Mouse (Mus musculus) forebrain, postnatal 0 days (tissue): Measurements from ENCODE around the gene Xkr8. TPM values are rescaled to one million over a fixed set of nuclear protein-coding genes. Genes with fewer than 3 reads are reported as not detected.

Experiments used
- ATAC-seq: fragments of 200-750 bp; cut with Nextera tagmentation; 2 replicates; pipeline ENCODE4 v1.8.0; 2017; ENCODE audit warnings: mild to moderate bottlenecking, moderate library complexity
- DNase-seq: peaks from one replicate; pipeline ENCODE4 v3.0.0-alpha.2; 2015
- H3K27ac ChIP-seq: fragments of 300-500 bp; sonication (generic); 2 replicates; pipeline ENCODE4 v1.5.1; 2014; ENCODE audit warnings: low read depth, mild to moderate bottlenecking, antibody characterized with exemption, low read length, moderate library complexity, mixed read lengths
- H3K27me3 ChIP-seq: fragments of 300-500 bp; sonication (generic); 2 replicates; pipeline ENCODE4 v1.6.1; 2014; ENCODE audit warnings: mild to moderate bottlenecking, low read length, mixed read lengths; ENCODE audit not compliant: insufficient read depth
- H3K36me3 ChIP-seq: fragments of 300-500 bp; sonication (generic); 2 replicates; pipeline ENCODE4 v1.6.1; 2014; ENCODE audit warnings: mild to moderate bottlenecking, moderate library complexity; ENCODE audit not compliant: insufficient read depth
- H3K4me1 ChIP-seq: fragments of 300-500 bp; sonication (generic); 2 replicates; pipeline ENCODE4 v1.6.1; 2014; ENCODE audit warnings: antibody characterized with exemption; ENCODE audit not compliant: insufficient read depth
- H3K4me2 ChIP-seq: fragments of 300-500 bp; sonication (generic); 2 replicates; pipeline ENCODE4 v1.6.1; 2014; ENCODE audit warnings: low read depth, mild to moderate bottlenecking, moderate library complexity
- H3K4me3 ChIP-seq: fragments of 300-500 bp; sonication (generic); 2 replicates; pipeline ENCODE4 v1.5.1; 2014; ENCODE audit warnings: low read depth, low read length, mixed read lengths
- H3K9ac ChIP-seq: fragments of 300-500 bp; sonication (generic); 2 replicates; pipeline ENCODE4 v1.6.1; 2014; ENCODE audit warnings: mild to moderate bottlenecking
- H3K9me3 ChIP-seq: fragments of 300-500 bp; sonication (generic); 2 replicates; pipeline ENCODE4 v1.6.1; 2016; ENCODE audit warnings: low read length
- CTCF ChIP-seq: sonication (generic); IDR thresholded peaks from 2 replicates; pipeline ENCODE4 v1.5.1; 2016; ENCODE audit warnings: antibody characterized with exemption, control low read depth, low read depth
- WGBS: fragments of 180-500 bp; shearing (Covaris S2); extraction: QIAGEN DNeasy Blood & Tissue Kit; methylation state at CpG from one replicate; pipeline ENCODE4 v1.1.7; 2014; 5-methylcytosine and 5-hydroxymethylcytosine counted together
- polyA plus RNA-seq: library from polyadenylated mRNA; unstranded; fragments of >200 nt; fragmentation: Nextera tagmentation; extraction: Ambion mirVana; gene quantifications from 2 replicates; pipeline ENCODE4 v1.2.1, GENCODE M21; 2015
- total RNA-seq: library from RNA; depleted of rRNA; stranded (reverse); fragments of >200 nt; gene quantifications from 2 replicates; pipeline ENCODE4 v1.2.3, GENCODE M21; 2014

Xkr8 gene
- total and polyA plus RNA-seq, 2 experiments from 2014 or later, result 3.8 to 5.2 TPM

DNA sequence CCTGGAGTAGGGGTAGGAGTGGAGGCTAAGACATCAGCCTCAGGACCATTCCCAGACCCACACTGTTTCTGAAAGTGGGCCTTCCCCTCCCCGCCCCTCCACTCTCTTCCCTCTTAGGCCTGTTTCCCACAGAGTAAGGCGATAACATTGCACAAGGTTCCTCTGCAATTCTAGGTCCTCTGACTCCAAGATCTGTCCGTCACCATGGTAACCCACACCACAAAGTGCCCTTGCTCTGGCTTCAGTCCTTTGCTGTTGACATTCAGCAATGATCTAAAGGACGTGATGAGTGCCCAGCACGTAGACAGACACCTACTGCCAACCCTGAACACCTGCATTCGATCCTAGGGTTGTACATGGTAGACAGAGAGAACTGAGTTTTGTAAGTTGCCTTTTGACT, 20.6 kb upstream of the Xkr8 start:
- TF ChIP-seq CTCF, result no peak
- WGBS, result 69% methylated on average over 6 of the region's 6 CpGs
- Histone ChIP-seq H3K27me3 (no peaks in the 10 kb centered on the region; the same call in none of the 2 replicates), H3K9ac (no peak overlapping the region), H3K4me3 (no peak overlapping the region), H3K36me3 (no peaks in the 10 kb centered on the region), H3K4me1 (no peaks in the 10 kb centered on the region), H3K4me2 (no peak overlapping the region), H3K27ac (no peak overlapping the region), H3K9me3 (no peaks in the 10 kb centered on the region)
- ATAC-seq, result no peak
- no peak for DNase-seq

DNA sequence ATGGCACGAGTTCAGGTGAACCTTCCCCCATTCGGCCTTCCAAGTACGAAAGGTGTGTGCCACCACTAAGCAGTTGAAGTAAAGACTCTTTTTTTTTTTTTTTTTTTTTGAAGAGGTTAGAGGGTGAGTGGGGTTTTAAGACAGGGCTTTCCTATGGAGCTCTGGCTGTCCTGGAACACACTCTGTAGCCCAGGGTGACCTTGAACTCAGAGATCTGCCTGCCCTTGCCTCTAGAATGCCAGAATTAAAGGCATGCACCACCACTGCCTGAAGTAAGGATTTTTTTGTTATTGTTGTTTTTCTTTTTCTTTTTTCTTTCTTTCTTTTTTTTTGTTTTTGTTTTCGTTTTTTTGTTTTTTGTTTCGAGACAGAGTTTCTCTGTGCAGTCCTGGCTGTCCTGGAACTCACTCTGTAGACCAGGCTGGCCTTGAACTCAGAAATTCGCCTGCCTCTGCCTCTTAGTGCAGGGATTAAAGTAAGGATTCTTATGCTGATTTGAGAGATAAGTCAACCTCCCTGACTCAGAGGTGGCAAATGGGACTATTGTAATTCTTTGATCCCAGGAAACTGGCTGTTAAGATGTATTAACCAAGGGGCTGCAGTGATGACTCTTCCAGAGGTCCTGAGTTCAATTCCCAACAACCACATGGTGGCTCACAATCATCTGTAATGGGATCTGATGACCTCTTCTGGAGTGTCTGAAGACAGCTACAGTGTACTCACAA, 17.1 kb upstream of the Xkr8 start:
- no peak overlapping the region for H3K9ac ChIP-seq
- H3K4me1 ChIP-seq, result no peaks in the 10 kb centered on the region
- no peak overlapping the region for H3K4me3 ChIP-seq
- no peak overlapping the region for H3K27ac ChIP-seq
- DNase-seq (no peak), ATAC-seq (no peak)
- H3K27me3 ChIP-seq, result no peaks in the 10 kb centered on the region
- H3K4me2 ChIP-seq, result no peak overlapping the region
- H3K36me3 ChIP-seq, result no peaks in the 10 kb centered on the region
- no peaks in the 10 kb centered on the region for H3K9me3 ChIP-seq
- no peak for TF ChIP-seq CTCF
- WGBS, result 84% methylated on average over 6 of the region's 6 CpGs

DNA sequence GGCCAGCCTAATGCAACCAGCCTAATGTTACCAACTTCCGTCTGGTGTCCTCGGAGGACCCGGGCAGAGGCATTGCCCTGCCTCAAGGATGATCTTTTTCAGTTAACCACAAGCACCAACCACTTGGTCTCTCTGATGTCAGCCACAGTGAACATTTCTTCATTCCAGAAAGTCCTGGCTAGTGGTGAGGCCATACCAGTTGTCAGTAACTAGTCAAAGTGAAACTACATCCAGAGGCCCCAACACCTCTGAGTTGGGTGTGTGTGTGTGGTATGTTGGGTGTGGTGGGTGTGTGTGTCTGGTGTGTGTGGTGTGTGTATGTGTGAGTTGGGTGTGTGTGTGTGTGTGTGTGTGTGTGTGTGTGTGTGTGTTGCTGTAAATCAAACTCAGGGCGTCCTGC, 16.4 kb upstream of the Xkr8 start:
- no peak overlapping the region for H3K27ac ChIP-seq
- no peak overlapping the region for H3K4me2 ChIP-seq
- H3K36me3 ChIP-seq, result no peaks in the 10 kb centered on the region
- no peak overlapping the region for H3K4me3 ChIP-seq
- TF ChIP-seq CTCF, result no peak
- H3K9ac ChIP-seq, result no peak overlapping the region
- no peaks in the 10 kb centered on the region for H3K27me3 ChIP-seq
- 0 out of 2 replicates have a peak, but pooled peaks cover 5% of the 10 kb centered on the region for H3K4me1 ChIP-seq
- no peak for ATAC-seq
- H3K9me3 ChIP-seq, result no peaks in the 10 kb centered on the region
- WGBS, result 94% methylated on average over 4 of the region's 4 CpGs
- no peak for DNase-seq

DNA sequence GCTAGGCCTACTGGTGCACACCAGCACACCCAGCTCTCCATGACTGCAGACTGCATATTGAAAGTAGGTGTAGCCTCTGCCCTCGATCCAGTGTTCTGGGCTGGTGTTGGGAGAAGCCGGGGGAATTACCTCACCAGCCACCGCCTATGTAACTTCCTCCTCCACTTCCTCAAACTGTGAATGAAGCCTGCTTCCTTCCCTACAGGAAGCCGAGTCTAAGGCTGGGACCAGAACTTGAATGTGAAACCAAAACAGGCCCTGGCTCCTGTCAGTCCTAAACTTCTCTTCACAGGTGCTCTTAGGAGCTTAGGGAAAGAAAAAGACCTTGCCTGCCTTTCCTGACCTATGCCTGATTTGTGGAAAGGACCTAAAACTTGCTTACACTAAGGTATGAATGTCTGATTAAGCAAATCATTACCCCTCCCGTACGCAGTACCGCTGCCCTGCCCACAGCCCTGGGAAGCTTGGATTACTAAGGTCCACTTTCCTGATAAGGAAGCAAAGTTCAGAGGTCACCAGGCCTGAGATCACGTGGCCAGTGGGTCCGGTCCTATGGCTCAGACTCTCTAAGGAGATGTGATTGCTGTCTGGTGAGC, 15.4 kb upstream of the Xkr8 start:
- TF ChIP-seq CTCF, result no peak
- Histone ChIP-seq H3K27ac (no peak overlapping the region), H3K4me2 (no peak overlapping the region), H3K4me1 (0 out of 2 replicates have a peak, but pooled peaks cover 8% of the 10 kb centered on the region), H3K9me3 (no peaks in the 10 kb centered on the region), H3K27me3 (no peaks in the 10 kb centered on the region), H3K9ac (no peak overlapping the region), H3K4me3 (no peak overlapping the region), H3K36me3 (no peaks in the 10 kb centered on the region)
- ATAC-seq (no peak), DNase-seq (no peak)
- WGBS, result 82% methylated on average over 9 of the region's 9 CpGs

DNA sequence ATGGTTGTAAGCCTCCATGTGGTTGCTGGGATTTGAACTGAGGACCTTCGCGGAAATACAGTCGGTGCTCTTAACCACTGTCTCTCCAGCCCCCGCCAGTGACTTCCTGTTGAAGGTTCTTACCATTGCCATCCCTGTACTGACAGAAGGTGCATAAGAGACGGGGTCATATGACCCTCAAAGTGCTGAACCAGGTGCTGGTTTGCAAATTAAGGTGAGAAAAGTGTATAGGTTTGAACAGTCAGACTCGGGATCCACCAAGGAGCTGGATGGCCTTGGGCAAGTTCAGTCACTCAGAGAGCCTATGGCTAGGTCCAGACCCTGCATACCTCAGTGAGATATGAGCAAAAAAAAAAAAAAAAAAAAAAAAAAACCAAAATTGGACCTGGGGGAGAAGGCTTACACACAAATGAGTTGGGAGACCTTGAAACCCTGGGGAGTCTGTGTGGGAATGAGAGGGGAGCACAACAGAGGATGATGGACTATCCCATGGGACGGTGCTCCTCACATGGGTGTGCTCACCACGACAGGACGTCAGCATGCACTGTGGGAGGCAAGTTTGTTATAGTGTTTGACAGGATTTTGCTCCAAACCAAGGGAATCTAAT, 14.7 kb upstream of the Xkr8 start:
- Histone ChIP-seq H3K4me3 (no peak overlapping the region), H3K36me3 (no peaks in the 10 kb centered on the region), H3K9ac (no peak overlapping the region), H3K27me3 (no peaks in the 10 kb centered on the region), H3K4me1 (0 out of 2 replicates have a peak, but pooled peaks cover 8% of the 10 kb centered on the region), H3K27ac (no peak overlapping the region), H3K4me2 (no peak overlapping the region), H3K9me3 (no peaks in the 10 kb centered on the region)
- no peak for TF ChIP-seq CTCF
- WGBS, result 90% methylated on average over 9 of the region's 9 CpGs
- ATAC-seq, result no peak
- DNase-seq, result no peak

DNA sequence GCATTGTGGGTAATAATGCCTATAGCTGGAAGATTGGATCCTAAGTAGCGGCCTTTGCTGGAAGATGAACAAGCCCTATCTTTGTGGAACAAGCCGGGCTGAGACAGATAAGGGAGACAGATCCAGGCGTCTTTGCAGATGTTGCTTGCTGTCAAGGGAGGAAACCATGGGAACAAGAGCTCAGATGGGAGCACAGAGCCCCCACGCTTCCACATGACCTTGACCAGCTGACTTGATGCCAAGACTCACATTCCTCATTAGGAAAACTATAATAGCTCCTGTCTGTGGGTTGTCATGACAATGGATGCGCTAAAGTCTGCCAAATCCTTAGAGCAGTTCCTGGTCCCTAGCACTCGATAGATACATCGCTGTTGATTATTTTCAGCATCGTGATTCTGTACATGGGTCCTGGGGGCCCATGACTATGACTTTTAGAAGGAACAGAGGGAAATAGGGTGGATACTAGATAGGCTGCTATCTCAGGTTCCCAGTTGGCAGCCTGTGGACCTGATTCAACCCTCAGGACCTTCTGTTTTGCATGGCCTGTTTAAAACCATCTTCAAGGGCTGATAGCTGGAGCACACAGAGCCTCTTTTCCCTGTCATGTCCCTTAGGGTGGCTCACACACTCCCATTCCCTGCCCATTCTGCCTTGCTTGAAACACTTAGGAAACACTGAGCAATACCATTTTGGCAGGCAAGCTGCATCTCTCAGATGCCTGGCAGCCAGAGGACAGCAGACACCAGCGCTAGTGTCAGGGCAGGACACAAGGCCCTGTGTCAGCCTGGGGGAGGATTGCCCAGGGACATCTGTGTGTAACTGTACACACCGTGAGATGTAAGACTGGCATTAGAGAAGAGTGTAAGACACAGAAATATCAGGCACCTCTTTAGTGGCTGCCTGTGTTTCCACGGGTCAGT, 11.9 kb upstream of the Xkr8 start:
- Histone ChIP-seq H3K9ac (peak overlapping the region; percentile 22; the same call in 1 of the 2 replicates), H3K4me3 (no peak overlapping the region), H3K27me3 (no peaks in the 10 kb centered on the region), H3K4me1 (0 out of 2 replicates have a peak, but pooled peaks cover 8% of the 10 kb centered on the region), H3K9me3 (no peaks in the 10 kb centered on the region), H3K36me3 (no peaks in the 10 kb centered on the region), H3K27ac (peak overlapping the region; percentile 69), H3K4me2 (no peak overlapping the region)
- no peak for TF ChIP-seq CTCF
- WGBS, result 51% methylated on average over 11 of the region's 11 CpGs
- ATAC-seq (peak; percentile 87), DNase-seq (peak; percentile 61)
